Mouse (Mus musculus): ENCODE measurements around the gene Psmd1.

Psmd1 gene

DNA sequence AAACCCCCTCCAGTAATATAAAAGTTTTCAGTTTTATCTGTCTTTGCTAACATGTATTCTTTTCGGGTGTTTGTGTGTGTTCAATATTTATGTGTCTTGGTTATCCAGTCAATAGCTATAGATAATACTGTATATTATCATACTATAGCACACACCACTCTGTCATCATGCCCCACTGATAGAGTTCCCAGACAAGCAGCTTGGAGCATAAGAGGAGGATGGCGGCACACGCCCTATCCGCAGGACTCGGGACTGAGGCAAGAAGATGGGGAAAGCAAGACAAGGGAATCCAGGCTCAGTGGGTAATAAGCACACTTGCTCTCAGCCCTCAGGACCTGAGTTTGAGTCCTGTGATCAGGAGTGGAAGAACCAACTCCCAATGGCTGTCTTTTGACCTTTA lies 96.3 kb downstream of the Psmd1 start:
- DNase-seq: no peak

GRCm38 (mm10) chr1:86161061-86161460 lies 96.9 kb downstream of the Psmd1 start:
- no peak for DNase-seq

DNA sequence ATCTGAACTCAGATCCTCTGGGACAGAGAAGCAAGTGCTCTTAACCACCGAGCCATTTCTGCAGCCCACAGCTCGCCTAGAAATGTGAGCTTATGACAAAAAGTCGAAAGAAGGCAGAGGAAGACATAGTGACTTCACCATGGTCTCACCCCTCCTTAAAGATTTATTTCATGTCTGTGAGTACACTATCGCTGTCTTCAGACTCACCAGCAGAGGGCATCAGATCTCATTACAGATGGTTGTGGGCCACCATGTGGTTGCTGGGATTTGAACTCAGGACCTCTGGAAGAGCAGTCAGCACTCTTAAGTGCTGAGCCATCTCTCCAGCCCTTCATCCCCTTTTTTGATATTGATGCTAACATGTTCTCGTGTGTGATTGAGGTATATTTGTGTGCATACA lies 110.4 kb downstream of the Psmd1 start:
- no peak for DNase-seq

DNA sequence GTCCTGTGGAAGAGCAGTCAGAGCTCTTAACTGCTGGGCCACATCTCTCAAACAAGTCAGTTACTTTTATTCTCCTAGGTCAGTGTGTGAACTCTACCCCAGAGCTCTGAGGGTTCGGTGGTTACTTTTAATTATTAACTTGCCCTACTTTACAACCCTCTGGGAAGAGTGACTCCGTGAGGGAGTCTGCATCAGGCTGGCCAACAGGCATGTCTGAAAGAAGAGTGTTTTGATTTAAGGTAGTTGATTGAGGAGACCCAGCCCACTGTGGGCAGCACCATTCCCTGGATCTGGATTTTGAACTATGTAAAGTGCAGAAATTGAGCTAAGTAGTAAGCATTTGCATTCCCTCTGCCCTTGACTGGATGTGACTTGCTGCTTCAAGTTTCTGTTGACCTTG lies 111.9 kb downstream of the Psmd1 start:
- DNase-seq: peak; percentile 52 to 73

- peak; percentile 82 to 84 for DNase-seq
Observed at GRCm38 (mm10) chr1:86178462-86179253, 114.5 kb downstream of the Psmd1 start.

DNA sequence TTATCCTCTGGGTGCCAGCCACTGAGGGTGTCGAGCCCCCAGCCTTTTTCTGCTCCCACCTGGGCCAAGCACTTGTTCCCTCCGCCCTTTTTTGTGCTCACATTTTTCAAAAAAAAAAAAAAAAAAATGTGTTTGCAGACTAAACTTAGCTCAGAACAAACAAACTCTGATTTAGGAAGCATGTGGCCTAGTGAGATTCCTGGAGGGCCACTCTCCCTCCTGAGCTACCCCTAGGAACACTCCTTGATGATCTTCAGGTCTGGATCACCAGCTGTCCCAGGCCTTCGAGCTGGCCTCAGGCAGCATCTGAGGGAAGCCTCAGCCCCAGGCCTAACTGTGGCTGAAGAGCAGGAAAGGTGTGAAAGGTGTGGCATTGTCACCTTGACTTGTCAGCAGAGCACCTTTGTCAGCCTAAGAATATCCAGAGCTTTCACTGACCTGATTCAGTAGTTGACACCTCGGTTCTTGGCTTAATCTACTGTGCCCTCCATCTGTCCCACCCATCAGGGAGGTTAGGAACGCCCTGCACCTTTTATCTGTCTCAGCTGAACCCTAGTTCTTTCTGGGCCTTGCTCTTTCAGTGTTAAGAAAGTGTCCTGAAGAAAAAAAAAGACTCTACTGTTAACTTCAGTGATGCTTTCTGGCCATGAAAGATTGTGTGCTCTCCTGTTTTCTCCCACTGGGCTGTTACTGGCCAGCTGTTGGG lies 118.0 kb downstream of the Psmd1 start:
- no peak for DNase-seq

- no peak for DNase-seq
Observed at GRCm38 (mm10) chr1:86183577-86184263, 119.5 kb downstream of the Psmd1 start.

DNA sequence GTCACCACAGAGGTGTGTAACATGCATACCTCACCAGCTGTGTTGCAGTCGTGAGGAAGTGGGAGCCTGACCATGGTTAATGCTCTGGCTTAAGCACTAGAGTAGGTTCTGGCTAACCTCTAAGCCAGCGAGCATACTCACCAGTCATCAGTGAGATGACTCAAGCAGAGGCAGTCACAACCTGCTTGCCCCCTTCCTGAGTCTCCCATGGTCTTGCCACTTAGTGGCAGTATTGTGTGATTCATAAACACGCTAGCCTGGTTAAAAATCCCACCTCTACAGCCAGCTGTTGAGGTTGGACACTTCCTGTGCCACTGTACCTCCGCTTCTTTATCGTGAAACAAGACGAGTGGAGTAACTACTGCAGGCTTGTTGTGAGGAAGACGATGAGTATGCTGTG lies 122.6 kb downstream of the Psmd1 start:
- no peak for DNase-seq

DNA sequence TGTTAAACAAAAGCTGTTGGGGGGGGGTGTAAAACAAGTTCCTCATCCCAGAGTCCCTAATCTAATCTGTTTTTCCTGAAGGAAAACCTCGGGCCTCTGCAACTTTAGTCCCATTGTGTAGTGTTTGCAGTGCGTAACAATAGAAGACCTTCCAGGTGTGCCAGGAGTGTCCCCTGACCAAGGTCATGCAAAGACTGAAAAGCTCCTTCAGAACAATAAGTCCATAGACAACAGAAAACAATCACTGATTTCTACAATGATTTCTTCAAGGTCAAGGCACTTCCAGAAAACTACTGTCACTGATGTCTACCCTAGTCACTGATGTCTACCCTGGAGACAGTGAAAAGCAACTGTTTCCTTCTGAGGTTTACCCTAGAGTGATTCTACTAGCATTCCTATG lies 123.7 kb downstream of the Psmd1 start:
- no peak for DNase-seq

GRCm38 (mm10) chr1:86188271-86188670 lies 124.1 kb downstream of the Psmd1 start:
- peak in 1 of 2 experiments; percentile 8 for DNase-seq
